Mouse (Mus musculus): ENCODE results near the gene Hoxd9.

- no peak for TF ChIP-seq CTCF (IDR thresholded peaks at IDR 0.05; ENCODE audit: low read depth)
- TF ChIP-seq EP300 (optimal IDR thresholded peaks at IDR 0.05): no peak
Measured at GRCm38 (mm10) chr2:74684106-74684505, 13.4 kb upstream of the Hoxd9 start.
